8 mouse cellular contexts compared by ENCODE assay signal in the genomic region with DNA sequence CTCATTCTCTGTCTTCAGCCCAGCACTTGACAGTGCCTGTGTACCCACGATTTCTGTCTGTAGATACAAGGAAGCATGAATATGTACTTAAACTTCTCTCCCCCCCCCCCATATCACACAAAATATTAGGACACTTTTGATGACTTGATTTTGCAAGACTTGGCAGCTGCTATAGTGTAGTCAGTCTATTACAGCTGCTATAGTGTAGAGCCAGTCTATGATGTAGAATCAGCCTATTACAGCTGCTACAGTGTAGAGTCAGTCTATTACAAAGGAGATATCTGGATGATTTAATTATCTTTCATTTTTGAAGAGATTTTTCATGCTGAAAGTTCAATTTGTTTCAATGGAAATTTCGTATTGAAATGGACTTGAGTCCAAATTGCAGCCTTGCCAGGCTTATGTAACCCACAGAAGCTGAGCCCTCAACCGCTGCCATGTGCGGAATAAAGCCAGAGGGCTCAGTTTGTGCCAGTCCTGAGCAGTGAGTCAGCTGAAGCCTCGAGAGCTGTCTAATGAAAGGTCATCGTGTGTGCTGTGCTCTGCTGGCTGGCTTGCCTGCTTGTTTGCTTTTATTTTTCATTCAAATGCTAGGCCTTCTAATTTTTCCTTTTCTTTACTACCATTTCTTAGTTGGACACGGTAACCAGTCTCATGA. TPM values are rescaled to one million over a fixed set of nuclear protein-coding genes. Genes with fewer than 3 reads are reported as not detected.
A peak's percentile ranks its signal among the peaks of the same experiment; 100 is the strongest.
DNase-seq lines count a peak whose midpoint lies in the region.

No protein-coding gene starts in this region.

- peak; percentile 82 to 87 for DNase-seq in kidney, adult 8-10 months
- DNase-seq in kidney, postnatal 4 days = no peak
- peak; percentile 89 for DNase-seq in adrenal gland, postnatal 14 days
- DNase-seq in gastrocnemius, postnatal 14 days = peak; percentile 73
- DNase-seq in left cerebral cortex, adult 11 months (ENCODE audit: low spot score) = peak; percentile 63
- DNase-seq in right cerebral cortex, postnatal 36 days (ENCODE audit: low spot score in 2 of 2) = peak; percentile 41 to 58
- DNase-seq in frontal cortex, postnatal 25 days (ENCODE audit: low spot score in 2 of 2) = no peak
- no peak for DNase-seq in spleen, postnatal 36 days (ENCODE audit: low spot score in 2 of 2)

- intact Hi-C loops in gastrocnemius, postnatal 14 days (cut with DNase I; ENCODE audit: low total_unique reads) = no loop called here

RNA-seq across cellular contexts. Expression of gene Abhd6, which starts 36.2 kb away (rescaled TPM):
- 41.8 and 45.9 TPM in 2 replicates for total RNA-seq in adrenal gland, postnatal 14 days (2021)
- total RNA-seq in gastrocnemius, postnatal 14 days (2021) = 1 to 10 TPM; 2.9 to 3.1 TPM

RNA-seq across cellular contexts. Expression of gene Rpp14, which starts 41.2 kb away (rescaled TPM):
- 35.8 and 37.1 TPM in 2 replicates for total RNA-seq in adrenal gland, postnatal 14 days (2021)
- total RNA-seq in gastrocnemius, postnatal 14 days (2021) = 10 to 100 TPM; 18.7 to 21.1 TPM

RNA-seq across cellular contexts. Expression of gene Dnase1l3, which starts 44.5 kb away (rescaled TPM):
- total RNA-seq in adrenal gland, postnatal 14 days (2021) = 2.6 and 3.9 TPM in 2 replicates
- total RNA-seq in gastrocnemius, postnatal 14 days (2021) = under 1 TPM in 1 of 2 experiments, not detected in 1; 0.10 TPM

RNA-seq across cellular contexts. Expression of gene Pxk, which starts 59.1 kb away (rescaled TPM):
- total RNA-seq in adrenal gland, postnatal 14 days (2021) = 54.8 and 61.4 TPM in 2 replicates
- total RNA-seq in gastrocnemius, postnatal 14 days (2021) = 10 to 100 TPM; 11.4 to 11.6 TPM

Comparison
In these comparisons a context has a peak if more than half of its experiments do, and no peak if none do; other contexts are left out.
1. DNase-seq: peak in kidney, adult 8-10 months (2 of 2), adrenal gland, postnatal 14 days (single experiment), gastrocnemius, postnatal 14 days (single experiment), left cerebral cortex, adult 11 months (single experiment) and right cerebral cortex, postnatal 36 days (2 of 2); none in kidney, postnatal 4 days (0 of 2), frontal cortex, postnatal 25 days (0 of 2) and spleen, postnatal 36 days (0 of 2).
2. RNA of gene Abhd6, which starts 36.2 kb away (total RNA-seq): 41.8 to 45.9 TPM in adrenal gland, postnatal 14 days; 2.9 to 3.1 TPM in gastrocnemius, postnatal 14 days; every median in the first group is over 10 times any median in the second.